Mouse (Mus musculus): ENCODE data around the gene Npc1l1. TPM values are rescaled to one million over a fixed set of nuclear protein-coding genes. Genes with fewer than 3 reads are reported as not detected.

The Npc1l1 gene
- 0.12 to 0.18 TPM (median 0.13 TPM) in 3 of 4 replicates, not detected in the other for total RNA-seq (2023)

DNA sequence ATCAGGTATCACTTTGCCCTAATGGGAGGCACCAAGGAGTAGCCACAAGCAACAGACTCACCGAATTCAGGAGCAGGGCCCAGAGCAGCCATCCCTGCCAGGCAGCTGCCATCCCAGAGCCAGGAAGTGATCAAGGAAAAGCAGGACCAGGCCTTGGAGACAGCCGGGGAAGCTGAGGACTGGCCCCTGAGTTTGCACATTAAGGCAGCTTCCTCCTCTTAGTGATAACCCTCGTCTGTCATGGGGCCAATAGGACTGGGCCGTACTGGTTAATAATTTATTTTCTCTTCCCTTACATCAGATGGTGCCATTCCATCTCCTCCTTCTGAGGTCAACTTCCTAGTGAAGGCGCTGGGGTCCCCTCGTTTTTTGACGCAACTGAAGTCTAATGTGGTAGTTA lies at the start of gene Npc1l1:
Npc1l1 (minus strand) TSS at position 132 of the 400 bp plus-strand sequence.

DNA sequence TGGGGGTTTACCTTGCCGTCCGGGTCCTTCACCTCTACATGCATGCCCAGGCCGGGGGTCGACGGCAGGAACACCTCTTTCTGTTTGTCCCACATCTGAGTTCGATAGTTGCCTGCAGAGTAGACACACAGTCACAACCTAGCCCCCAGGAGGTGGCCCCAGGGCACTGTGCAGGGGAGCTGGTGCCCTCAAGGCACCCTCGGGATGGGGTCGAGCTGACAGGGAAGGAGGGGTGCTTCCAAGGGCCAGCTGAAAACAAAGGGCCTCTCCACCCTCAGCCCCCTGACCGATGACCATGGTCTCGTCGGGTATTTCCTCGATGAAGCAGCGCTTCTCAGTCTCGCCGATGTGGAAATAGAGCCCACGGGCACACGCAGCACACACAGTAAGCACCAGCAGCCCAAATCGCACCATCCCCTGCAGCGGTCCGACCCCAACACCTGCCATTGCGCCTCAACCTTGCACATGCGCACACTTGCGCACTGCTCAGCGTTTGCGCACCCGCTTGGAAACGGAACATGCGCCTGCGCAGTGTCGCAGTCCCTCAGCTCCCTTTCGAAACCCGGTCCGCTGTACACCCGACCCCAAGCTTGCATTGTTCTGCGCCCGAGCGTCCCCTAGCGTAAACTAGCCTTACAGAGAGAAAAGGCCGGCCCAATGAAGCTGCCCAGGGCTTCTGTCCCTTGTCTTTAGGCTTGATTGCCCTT lies 44.6 kb upstream of the Npc1l1 start, which contains the start of gene Tmed4:
Tmed4 (minus strand) TSS at position 484 of the 707 bp plus-strand sequence.

DNA sequence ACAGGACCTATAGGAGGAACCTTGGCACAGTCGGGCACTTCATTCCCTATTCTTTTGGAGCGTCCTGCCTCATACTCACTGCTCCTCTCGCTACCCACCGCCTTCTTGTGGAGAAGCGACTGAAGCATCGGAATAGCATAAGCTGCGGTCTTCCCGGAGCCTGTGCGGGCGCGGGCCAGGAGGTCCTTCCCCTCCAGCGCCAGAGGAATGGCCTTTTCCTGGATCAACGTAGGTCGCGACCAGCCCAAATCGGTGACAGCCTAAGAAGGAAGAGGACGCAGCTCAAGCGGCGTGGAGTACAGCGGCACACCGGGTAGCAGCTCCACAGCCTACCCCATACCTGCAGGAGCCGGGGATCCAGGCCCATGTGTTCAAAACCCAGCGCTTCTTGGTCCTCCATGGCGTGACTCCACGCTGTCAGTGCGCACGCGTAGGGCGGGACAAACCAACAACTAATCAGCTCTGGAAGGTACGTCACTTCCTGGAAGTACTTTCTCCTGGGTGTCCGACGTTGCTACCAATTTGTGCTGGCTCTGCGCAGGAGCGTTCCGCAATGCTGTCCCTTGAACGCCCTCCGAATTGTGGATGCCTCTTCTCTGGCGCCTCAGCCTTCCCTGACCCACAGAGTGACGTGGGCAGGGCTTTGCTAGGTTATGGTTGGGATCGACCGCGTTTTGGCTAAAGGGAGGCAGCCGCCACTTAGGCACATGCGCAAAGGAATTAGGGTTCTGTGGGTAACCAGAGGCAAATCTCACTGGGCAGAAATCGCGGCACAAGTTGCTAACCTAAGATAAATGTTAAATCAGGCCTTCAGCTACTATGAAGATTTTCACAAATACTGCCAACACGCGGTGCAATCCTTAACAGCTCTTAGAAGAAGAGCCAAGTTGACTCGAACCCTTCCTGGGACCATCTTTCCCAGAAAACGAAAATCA lies 37.6 kb upstream of the Npc1l1 start, which contains the start of gene Ddx56:
Ddx56 (minus strand) TSS at position 453 of the 935 bp plus-strand sequence.

DNA sequence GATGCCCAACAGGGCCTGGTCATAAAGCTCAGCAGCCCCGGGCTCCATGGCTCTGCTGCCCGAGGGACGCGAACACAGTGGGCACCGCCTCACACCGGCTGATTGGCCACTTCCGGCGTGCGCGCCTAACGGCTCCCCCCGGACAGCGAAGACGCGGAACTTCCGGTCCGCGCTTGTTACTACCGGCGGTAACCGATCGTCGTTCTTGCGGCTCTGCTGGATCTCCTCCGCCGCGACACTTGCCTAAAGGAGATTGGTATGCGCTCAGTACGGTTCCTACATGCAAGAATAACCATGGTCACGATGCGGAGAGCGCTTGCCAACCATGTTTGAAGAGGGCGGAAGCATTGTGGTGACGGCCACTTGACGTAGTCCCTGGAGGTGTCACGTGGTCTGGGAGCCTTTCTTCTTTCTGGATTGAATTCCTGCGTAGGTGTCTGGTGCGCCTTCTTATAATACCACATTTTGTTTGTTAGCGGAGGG lies 29.8 kb downstream of the Npc1l1 start, which contains the start of gene Nudcd3:
Nudcd3 (minus strand) TSS at position 329 of the 483 bp plus-strand sequence.

DNA sequence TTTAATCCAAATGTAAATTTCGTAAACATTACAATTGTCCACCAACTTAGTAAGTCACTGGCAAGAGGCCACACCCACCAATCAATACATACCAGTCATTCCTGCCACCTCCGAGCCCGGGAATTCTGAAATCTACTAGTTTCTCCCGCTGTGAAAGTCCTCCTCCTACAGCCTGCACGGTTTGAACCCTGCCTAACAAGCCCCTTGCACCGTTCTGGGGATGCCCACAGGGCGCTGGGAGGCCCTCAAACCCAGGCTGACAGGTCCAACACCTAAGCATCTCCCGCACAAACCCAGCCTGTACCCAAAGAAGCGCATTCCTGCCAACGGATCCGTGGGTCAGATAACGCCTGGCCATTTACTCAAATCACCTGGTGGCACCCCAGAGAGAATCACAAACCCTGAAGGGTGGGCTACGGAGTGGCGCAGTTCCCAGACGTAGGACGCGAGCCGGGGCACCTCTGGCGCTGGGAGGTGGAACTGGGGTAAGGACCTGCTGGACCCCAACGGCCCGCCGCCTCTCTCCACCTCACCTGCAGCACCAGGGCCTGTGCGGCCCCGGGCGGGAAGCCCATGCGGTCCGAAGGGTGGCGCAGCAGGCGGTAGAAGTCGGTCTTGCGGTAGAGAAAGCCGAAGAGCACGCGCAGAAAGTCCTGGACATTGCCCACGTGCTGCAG lies 30.4 kb downstream of the Npc1l1 start, which contains the start of gene A730071L15Rik:
A730071L15Rik (plus strand) TSS at position 620 of the 677 bp plus-strand sequence.

Other genes with a start within 250 kb of the Npc1l1 start
- gene Camk2b, start 163.8 kb downstream of the Npc1l1 start, total RNA-seq (2023): 0.35 to 0.89 TPM (median 0.68 TPM) in 4 replicates
- gene A730071L15Rik, start 30.1 kb downstream of the Npc1l1 start, total RNA-seq (2023): 0.36 to 0.72 TPM in 2 of 4 replicates, not detected in the others
- 60.2 to 62.6 TPM (median 60.9 TPM) in 4 replicates for gene Nudcd3, start 29.7 kb downstream of the Npc1l1 start, total RNA-seq (2023)
- 67.8 to 72.3 TPM (median 71.4 TPM) in 4 replicates for gene Ddx56, start 37.6 kb upstream of the Npc1l1 start, total RNA-seq (2023)
- gene Tmed4, start 44.7 kb upstream of the Npc1l1 start, total RNA-seq (2023): 35.8 to 37.5 TPM (median 36.6 TPM) in 4 replicates
- gene Ogdh, start 61.5 kb upstream of the Npc1l1 start, total RNA-seq (2023): 183 to 197 TPM (median 187 TPM) in 4 replicates
- gene Zmiz2, start 158.9 kb upstream of the Npc1l1 start, total RNA-seq (2023): 172 to 185 TPM (median 179 TPM) in 4 replicates
- gene Ppia, start 185.3 kb upstream of the Npc1l1 start, total RNA-seq (2023): 958 to 1,167 TPM (median 1,125 TPM) in 4 replicates
- 50.9 to 57.2 TPM (median 53.9 TPM) in 4 replicates for gene H2afv, start 214.3 kb upstream of the Npc1l1 start, total RNA-seq (2023)
- gene Purb, start 245.8 kb upstream of the Npc1l1 start, total RNA-seq (2023): 82.8 to 88.0 TPM (median 84.4 TPM) in 4 replicates